Mouse (Mus musculus) megakaryocyte-erythroid progenitor cell, adult 5-6 weeks (primary cell): ENCODE results near the gene Krt1. TPM values are rescaled to one million over a fixed set of nuclear protein-coding genes. Genes with fewer than 3 reads are reported as not detected.

Experiments used
- ATAC-seq: replicated peaks from 2 replicates; pipeline ENCODE4 v1.8.0; 2016; ENCODE audit warnings: mild to moderate bottlenecking, inconsistent platforms; ENCODE audit not compliant: severe bottlenecking, poor library complexity, low FRiP score, low TSS enrichment
- total RNA-seq, 2 experiments: library from RNA; stranded (forward) in 1 of 2; stranded (reverse) in 1 of 2; fragments of 200-1000, 215-1000 nt in 1 of 2; fragments of >200 nt in 1 of 2; fragmentation: Nextera tagmentation in 1 of 2; gene quantifications; 2 replicates each; pipeline ENCODE4 v1.2.3; 2014 to 2017

Krt1 gene
- total RNA-seq (2014; fragmentation: Nextera tagmentation), result not detected in 2 replicates
- total RNA-seq (2017), result not detected in 2 replicates

GRCm38 (mm10) chr15:101850694-101851093, at the start of gene Krt1:
TSS of gene Krt1 (minus strand) at chr15:101850794.
- no peak for ATAC-seq

- no peak for ATAC-seq
Observed at GRCm38 (mm10) chr15:101895216-101895615, 44.6 kb upstream of the Krt1 start.

GRCm38 (mm10) chr15:101892820-101893219, 42.2 kb upstream of the Krt1 start, which contains the start of gene Krt76:
TSS of gene Krt76 (minus strand) at chr15:101892920.
- no peak for ATAC-seq

GRCm38 (mm10) chr15:101879776-101880175, 29.2 kb upstream of the Krt1 start:
- no peak for ATAC-seq

DNA sequence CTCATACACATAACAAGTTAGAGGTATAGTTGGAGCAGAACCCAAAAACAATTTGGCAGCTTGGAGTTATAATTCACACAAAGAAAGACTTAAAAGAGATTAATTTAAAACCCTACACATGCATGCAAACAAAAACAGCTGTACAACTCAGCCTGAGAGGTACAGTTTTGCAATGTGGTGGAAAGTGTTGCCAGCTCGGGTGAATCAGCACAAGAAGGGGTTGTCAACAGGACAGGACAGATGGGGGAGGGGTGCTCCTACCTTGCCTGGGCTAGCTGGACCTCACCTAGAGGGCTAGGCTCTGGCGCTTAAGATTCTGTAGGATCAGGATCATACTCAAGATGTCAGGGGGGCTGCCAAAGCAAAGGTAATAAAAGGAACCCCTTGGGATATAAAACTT, 27.4 kb upstream of the Krt1 start:
- no peak for ATAC-seq

DNA sequence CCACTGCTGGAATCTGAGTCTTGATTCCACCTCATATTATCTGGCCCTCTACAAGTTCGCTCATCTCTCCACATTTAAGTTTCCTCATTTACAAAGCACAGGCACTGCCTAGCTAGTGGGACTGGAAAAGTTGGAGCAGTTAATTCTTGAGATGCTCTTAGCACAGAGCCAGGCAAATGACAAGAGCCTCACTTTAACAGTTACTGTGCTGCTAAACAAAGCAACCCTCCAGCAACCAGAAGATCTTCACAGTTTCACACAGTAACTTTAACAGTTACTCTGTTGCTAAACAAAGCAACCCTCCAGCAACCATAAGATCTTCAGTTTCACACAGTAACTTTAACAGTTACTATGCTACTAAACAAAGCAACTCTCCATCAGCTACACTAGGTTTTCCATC, 23.8 kb upstream of the Krt1 start:
- no peak for ATAC-seq

DNA sequence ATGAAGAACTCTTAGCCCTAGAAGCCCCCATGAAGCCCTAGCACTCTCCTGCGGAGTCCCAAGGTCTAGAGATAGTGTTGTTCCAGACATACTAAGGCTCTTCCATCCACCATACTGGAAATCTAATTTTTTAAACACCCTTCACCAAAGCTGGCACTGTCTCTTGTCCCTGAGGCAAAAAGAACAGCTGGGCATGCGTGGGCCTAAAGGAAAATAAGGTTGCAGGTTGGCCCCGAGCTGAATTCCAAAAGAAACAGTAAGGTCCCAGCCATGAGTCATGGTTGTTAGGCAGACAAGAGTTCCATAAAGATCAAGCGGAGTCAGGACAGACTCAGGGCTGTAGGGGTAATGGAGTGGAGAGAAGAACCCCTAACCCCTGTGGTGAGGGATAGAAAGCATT, 22.6 kb upstream of the Krt1 start:
- ATAC-seq, result no peak

GRCm38 (mm10) chr15:101869431-101869830, 18.8 kb upstream of the Krt1 start, which contains the start of gene Krt77:
TSS of gene Krt77 (minus strand) at chr15:101869705.
- no peak for ATAC-seq

GRCm38 (mm10) chr15:101866754-101867153, 16.2 kb upstream of the Krt1 start:
- ATAC-seq, result no peak

DNA sequence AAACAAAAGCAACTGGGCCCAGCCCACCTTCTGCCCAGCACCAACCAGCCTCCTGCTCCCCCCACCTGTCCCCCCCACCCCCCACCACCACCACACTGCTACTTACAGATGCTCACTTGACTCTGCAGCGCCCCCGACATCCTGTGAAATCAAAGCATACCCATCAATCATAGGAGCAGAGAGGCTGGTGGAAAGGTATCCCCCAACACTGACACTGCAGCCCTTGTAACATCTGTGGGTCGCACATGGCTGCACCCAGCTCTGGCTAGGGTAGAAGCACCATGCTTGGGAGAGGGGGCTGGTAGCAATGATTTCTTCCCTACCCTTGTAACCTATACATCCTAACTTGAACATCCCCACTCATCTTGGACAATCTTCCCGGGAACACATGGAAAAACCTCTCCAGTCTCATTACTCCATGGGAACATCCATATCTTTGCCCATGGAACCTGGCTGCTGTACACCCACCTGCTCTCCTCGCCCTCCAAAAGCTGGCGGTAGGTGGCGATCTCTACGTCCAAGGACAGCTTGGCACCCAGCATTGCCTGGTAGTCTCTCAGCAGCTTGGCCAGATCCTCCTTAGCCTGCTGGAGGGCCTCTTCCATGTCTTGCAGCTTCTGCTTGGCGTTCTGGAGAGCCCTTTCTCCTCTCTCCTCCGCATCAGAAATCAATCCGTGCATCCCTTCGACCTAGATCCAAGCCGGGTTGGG, 10.0 kb upstream of the Krt1 start:
- no peak for ATAC-seq

DNA sequence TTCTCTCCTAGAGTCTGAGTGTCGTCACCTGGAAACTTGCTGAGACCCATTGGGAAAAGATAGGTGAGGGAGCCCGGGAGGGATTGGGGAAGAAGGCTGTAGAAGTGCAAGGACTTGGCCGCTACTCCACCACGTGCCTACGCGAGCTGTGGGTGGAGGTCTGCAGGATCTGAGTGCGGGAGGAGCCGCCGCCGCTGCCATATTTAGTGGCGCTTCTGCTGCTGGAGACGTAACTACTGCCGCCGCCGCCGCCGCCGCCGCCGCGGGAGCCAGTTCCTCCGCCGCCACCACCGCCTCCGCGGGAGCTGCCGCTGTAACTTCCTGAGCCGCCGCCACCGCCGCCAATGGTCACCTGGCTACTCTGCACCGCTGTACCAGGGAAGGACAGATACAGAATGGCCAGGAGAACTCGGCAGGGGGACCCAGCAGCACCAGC, 9.2 kb upstream of the Krt1 start:
- 0 out of 2 replicates have a peak, but pooled peaks have one; percentile 16 for ATAC-seq

GRCm38 (mm10) chr15:101858673-101859425, 8.3 kb upstream of the Krt1 start:
- ATAC-seq, result no peak

- no peak for ATAC-seq
Observed at GRCm38 (mm10) chr15:101856696-101857095, 6.1 kb upstream of the Krt1 start.

- ATAC-seq, result no peak
Observed at GRCm38 (mm10) chr15:101855732-101856131, 5.1 kb upstream of the Krt1 start.

DNA sequence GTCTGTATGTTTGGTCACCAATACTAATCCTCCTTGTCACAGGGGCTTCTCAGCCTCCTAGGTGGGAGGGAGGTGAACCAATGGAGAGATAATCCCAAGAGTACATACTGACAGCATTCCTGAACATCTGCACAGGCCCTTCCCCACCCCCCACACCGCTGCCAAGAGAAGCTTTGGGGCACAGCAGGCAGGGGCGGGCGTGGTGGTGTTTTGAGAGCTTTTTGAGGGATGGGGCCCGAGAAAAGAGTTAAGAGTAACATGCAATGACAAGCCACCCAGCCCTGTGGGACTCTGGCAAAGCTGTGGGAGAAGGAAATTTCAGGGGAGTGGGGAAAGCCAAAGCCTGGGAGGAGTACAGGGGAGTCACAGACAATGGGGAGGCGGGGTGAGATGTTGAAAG, 3.7 kb upstream of the Krt1 start:
- ATAC-seq, result no peak

DNA sequence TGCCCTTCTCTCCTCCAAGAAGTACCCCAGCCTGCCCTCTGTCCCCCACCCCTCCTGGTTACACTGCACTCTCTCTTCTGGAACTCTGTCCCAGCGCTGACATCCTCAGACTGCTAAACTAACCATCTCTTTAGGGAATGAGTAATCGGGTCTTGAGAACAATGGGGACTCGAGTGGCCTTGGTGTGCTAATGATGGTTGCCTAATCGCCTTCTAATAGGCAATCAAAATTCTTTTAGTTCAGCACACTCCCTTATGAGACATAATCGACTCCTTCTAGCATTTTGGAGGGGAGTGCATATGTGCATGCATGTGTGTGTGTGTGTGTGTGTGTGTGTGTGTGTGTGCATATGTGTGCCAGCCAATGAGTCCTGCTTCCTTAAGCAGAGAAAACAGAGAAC, 2.0 kb upstream of the Krt1 start:
- no peak for ATAC-seq

- peak; percentile 60 for ATAC-seq
Observed at GRCm38 (mm10) chr15:101845971-101846403, 4.6 kb downstream of the Krt1 start.

DNA sequence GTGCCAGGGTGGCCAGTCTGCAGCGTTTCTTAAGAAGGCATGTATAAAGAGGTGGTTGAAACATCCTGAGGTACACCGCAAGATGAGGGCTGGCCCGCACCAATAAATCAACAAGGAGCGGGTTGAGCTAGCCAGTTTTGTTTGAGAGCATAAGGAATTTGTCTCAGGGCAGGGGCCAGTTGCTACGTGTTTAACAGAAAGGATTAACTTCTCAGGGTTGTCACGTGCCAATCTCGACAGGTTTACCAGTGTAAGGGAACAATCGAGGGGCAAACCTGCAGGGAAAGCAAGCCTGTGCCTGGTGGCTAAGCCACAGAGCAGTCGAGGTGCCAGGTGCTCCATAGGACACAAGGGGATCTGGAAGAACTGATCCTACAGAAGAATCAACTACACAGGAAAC, 7.4 kb downstream of the Krt1 start:
- ATAC-seq, result no peak

GRCm38 (mm10) chr15:101834784-101835328, 15.7 kb downstream of the Krt1 start:
- ATAC-seq, result no peak

DNA sequence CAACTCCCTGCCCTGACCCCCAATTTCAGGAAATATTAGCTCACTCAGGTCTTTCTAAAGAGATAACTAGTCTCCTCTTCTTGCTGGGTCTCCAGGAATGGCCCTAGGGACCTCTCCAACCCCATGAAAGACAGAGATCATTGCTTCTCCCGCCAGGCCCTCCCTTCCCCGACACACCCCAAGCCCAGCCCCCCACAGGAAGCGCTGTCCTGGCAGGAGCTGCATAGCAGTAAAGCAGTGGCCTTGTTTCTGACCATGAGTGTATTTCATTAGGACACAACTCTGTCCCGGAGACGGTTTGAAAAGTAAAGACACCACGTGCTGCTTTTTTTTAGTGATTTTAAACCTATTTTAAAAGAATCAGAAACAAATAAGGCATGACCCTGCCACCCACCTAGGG, 17.5 kb downstream of the Krt1 start:
- no peak for ATAC-seq
